Mouse (Mus musculus) heart, postnatal 4 days (tissue): ENCODE measurements at regions not wholly inside any gene's neighbourhood (a gene's known extent, or its start where the extent isn't known, plus 50 kb on each side); places are given as distances from the start of the nearest gene placed in this dataset.
"Not testable (repeated sequence)": the region's sequence is repeated elsewhere in the genome, so short reads cannot be mapped to it uniquely, and the experiment has no call there.

Experiments used
- DNase-seq: peaks from one replicate; pipeline ENCODE4 v3.0.0; 2021

- DNase-seq: peak; percentile 87
Measured at GRCm38 (mm10) chr4:8084954-8085639, 153.7 kb downstream of the Car8 start.

GRCm38 (mm10) chr4:8079349-8079748 is 159.5 kb downstream of the Car8 start:
- DNase-seq: no peak

GRCm38 (mm10) chr4:8072989-8073573 is 165.8 kb downstream of the Car8 start:
- DNase-seq: no peak

DNA sequence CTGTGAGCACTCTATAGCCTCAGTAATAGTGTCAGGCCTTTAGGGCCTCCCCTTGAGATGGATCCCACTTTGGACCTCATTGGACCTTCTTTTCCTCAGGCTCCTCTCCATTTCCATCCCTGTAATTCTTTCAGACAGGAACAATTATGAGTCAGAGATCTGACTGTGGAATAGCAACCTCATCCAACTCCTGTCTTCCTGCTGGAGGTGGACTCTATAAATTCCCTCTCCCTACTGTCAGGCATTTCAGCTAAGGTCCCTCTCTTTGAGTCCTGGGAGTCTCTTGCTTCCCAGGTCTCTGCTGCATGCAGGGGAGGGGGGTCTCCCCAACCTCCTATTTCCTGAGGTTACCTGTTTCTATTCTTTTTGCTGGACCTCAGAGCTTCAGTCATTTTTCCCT is 168.1 kb downstream of the Car8 start:
- not testable (repeated sequence) for DNase-seq

DNA sequence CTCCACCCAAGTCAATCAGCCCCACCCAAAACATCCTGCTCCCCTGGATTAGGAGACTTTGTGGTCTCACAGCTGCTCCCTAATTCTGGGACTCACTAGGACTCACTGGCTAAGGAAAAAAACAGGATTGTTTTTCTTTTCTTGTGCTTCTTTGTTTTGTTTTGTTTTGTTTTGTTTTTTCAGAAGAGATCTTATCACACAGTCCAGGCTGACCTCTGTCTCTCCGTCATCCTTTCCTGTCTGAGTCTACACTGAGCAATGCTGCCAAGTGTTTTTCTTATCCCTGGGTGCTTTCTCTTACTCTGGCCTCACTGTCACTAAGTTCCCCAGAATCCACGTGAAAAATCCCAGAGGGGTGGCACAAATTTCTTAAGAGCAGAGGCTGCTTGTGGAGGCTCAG is 170.8 kb downstream of the Car8 start:
- no peak for DNase-seq

GRCm38 (mm10) chr4:8041776-8042175 is 197.1 kb downstream of the Car8 start:
- DNase-seq: no peak

- DNase-seq: no peak
Measured at GRCm38 (mm10) chr4:8037863-8038262, 201.0 kb downstream of the Car8 start.

GRCm38 (mm10) chr4:8033402-8033801 is 205.4 kb downstream of the Car8 start:
- DNase-seq: not testable (repeated sequence)

DNA sequence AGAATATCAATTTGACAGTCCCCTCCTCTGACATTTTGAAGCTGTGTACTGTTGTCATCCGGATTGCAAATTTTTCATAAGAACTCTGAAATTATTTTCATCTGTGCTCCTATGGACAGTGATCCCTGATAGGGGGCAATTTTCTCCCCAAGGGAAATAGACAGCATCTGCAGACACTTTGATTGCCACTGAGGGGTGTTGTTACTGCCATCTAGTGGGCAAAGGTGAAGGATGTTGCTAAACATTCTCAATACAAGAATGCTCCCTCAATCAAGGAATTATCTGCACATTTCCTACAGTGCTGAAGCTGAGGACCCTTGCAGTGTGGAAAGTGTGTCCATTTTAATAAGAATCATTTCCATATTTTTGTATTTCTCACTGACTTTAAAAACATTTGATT is 233.7 kb downstream of the Car8 start:
- DNase-seq: peak; percentile 38

- DNase-seq: no peak
Measured at GRCm38 (mm10) chr4:7997575-7997953, 241.3 kb downstream of the Car8 start.

DNA sequence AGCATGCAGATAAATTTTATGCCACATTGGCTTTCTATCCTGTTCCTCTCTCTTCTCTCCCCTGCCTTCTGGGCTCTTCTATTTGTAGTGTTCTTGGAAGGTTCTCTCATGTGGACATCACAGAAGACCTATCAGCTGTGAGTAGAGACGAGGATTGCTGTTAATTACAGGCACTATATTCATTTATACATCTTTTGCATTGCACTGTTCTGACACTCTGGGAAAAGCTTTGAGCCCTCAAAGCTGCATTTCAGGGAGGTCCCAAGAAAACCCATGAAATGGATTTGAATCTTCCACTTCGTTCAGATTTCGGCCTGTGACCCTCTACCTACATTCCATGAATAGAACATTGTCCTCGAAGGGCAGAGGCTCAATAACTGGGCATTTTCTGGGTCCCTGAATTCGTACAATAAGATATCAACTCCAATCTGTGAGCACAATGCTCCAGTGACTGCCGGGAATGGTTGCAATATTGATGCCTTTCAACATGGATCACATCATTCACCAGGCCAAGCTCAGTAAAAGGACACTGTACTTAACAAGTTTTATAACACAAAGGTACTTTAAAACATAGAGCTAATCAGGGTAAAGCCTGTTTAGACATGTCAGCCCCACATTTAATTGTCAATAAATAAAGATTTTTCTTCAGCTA is 241.8 kb downstream of the Car8 start:
- no peak for DNase-seq

- DNase-seq: no peak
Measured at GRCm38 (mm10) chr4:7992944-7993343, 245.9 kb downstream of the Car8 start.

DNA sequence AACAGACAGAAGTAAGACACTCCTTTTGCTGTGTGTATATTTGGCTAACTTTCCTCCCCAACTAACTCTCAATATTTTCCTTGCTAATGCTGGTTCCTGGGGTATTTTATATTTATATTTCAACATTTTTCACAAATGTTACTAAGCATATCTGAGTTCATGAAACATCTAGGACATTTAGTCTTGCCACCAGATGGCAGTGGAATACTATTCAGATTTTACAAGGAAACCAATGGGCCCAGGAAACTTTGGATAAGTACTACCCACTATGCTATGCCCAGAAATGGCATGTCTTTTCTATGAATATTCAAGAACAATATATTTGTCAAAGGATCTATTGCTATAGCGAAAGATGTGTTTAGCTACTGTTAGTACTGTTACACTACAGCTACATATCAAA is 251.1 kb downstream of the Car8 start:
- no peak for DNase-seq

DNA sequence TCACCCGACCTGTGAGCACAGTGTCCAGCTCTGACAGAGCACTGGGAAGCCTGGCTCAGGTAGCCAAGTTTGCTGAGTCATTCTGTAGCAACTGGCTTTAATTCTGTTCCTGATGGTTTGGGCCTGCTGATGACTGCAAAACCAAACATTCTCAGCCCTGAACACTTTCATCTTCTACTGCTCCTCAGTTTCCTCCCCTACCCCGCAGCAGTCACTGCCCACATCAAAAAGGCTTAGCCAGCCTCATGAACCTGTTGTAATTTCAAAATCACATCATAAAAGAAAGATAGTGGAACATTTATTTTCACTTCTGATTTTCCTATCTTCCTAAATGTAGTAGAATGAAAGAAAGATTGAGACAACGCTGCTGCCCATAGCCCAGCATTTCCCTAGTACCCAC is 251.5 kb downstream of the Car8 start:
- no peak for DNase-seq

- no peak for DNase-seq
Measured at GRCm38 (mm10) chr4:7984814-7985213, 254.0 kb downstream of the Car8 start.

- DNase-seq: no peak
Measured at GRCm38 (mm10) chr4:7979772-7980351, 259.0 kb downstream of the Car8 start.

- no peak for DNase-seq
Measured at GRCm38 (mm10) chr4:7977661-7978444, 261.0 kb downstream of the Car8 start.

GRCm38 (mm10) chr4:7970272-7970671 is 268.6 kb downstream of the Car8 start:
- no peak for DNase-seq

GRCm38 (mm10) chr4:7965663-7966062 is 273.2 kb downstream of the Car8 start:
- DNase-seq: no peak

GRCm38 (mm10) chr4:7961521-7962172 is 277.2 kb downstream of the Car8 start:
- DNase-seq: no peak

- no peak for DNase-seq
Measured at GRCm38 (mm10) chr4:7960335-7960734, 278.5 kb downstream of the Car8 start.

DNA sequence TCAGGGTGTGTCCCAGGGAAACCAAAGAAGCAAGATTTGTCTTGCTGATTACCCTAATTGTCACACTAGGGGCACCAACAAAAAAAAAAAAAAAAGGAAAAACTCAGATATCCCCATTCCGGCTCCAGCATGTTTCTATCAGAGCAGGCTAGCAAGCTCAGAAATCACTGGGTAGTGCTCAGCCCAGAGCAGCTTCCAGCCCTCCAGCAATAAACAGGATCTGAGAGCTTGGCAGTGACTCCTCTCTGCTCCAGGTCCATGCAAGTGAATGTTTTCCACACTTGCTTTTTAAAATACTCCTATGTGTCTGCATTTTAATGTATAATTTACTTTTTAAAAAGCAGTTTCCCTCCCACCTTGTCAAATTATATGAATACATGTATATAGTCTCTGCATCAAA is 290.8 kb downstream of the Car8 start:
- no peak for DNase-seq
